Mouse (Mus musculus) cerebellum, adult 2 months (tissue): Measurements from ENCODE around the gene Hist2h2ac. TPM values are rescaled to one million over a fixed set of nuclear protein-coding genes. Genes with fewer than 3 reads are reported as not detected.
A peak's percentile ranks its signal among the peaks of the same experiment; 100 is the strongest.

ENCODE experiments used
- DNase-seq, 2 experiments: peaks; one replicate each; pipeline ENCODE4 v3.0.0; 2021
- H3K27ac ChIP-seq: fragments of 200-500 bp; 2 replicates; pipeline ENCODE4 v1.5.1; 2012; ENCODE audit warnings: low read length, control low read depth, inconsistent platforms; ENCODE audit not compliant: insufficient read depth
- H3K27me3 ChIP-seq: fragments of 200-500 bp; 2 replicates; pipeline ENCODE4 v1.6.1; 2012; ENCODE audit warnings: inconsistent platforms, mild to moderate bottlenecking, low read length, moderate library complexity; ENCODE audit not compliant: control insufficient read depth, insufficient read depth
- H3K4me1 ChIP-seq: fragments of 200-500 bp; 2 replicates; pipeline ENCODE4 v1.6.1; 2011; ENCODE audit warnings: low read length; ENCODE audit not compliant: control insufficient read depth, insufficient read depth
- H3K4me3 ChIP-seq: fragments of 200-500 bp; replicated peaks from 2 replicates; pipeline ENCODE3; 2011; ENCODE audit warnings: mild to moderate bottlenecking, low read depth, low read length, control low read depth; ENCODE audit not compliant: insufficient read depth
- CTCF ChIP-seq: fragments of 200-500 bp; IDR thresholded peaks from 2 replicates; pipeline ENCODE4 v1.5.1; 2011; ENCODE audit warnings: low read depth, mild to moderate bottlenecking, control low read depth, low read length, moderate library complexity, borderline replicate concordance; ENCODE audit not compliant: insufficient read depth
- POLR2A ChIP-seq: fragments of 200-500 bp; IDR thresholded peaks from 2 replicates; pipeline ENCODE4 v1.6.1; 2011; ENCODE audit warnings: low read length, control low read depth, borderline replicate concordance; ENCODE audit not compliant: insufficient read depth
- WGBS: fragments of 180-500 bp; shearing (Covaris S2); methylation state at CpG from one replicate; pipeline ENCODE4 v1.1.7; 2018; 5-methylcytosine and 5-hydroxymethylcytosine counted together
- polyA plus RNA-seq: library from polyadenylated mRNA; depleted of rRNA; stranded (reverse); fragments of >200 nt; gene quantifications from 2 replicates; pipeline ENCODE4 v1.2.3, GENCODE M21; 2012

Hist2h2ac gene
- polyA plus RNA-seq, 1 experiment: 2.2 TPM

- Histone ChIP-seq H3K4me3 (no peak overlapping the region), H3K4me1 (peaks cover 6% of the 10 kb centered on the region; the same call in 1 of the 2 replicates), H3K27me3 (no peaks in the 10 kb centered on the region), H3K27ac (peak overlapping the region; percentile 63; the same call in 1 of the 2 replicates)
- WGBS: 52% methylated on average over 7 of the region's 7 CpGs
- DNase-seq: peak in 1 of 2 experiments; percentile 31
- TF ChIP-seq CTCF: no peak
- TF ChIP-seq POLR2A: no peak
These were observed 43.8 kb upstream of the Hist2h2ac start for GRCm38 (mm10) chr3:96264404-96264949.

GRCm38 (mm10) chr3:96263558-96264403, 43.1 kb upstream of the Hist2h2ac start:
- Histone ChIP-seq H3K27ac (peak overlapping the region; percentile 86), H3K4me1 (peaks cover 6% of the 10 kb centered on the region; the same call in 1 of the 2 replicates), H3K27me3 (no peaks in the 10 kb centered on the region), H3K4me3 (peak overlapping the region; percentile 53)
- DNase-seq: peak in 1 of 2 experiments; percentile 70
- WGBS: 1% methylated on average over 27 of the region's 27 CpGs
- TF ChIP-seq POLR2A: no peak

GRCm38 (mm10) chr3:96262979-96263550, 42.4 kb upstream of the Hist2h2ac start, which contains the start of gene Hist2h4:
Gene Hist2h4 (minus strand): TSS chr3:96263311.
- Histone ChIP-seq H3K4me3 (peak within 1 kb of the TSS; percentile 72), H3K27ac (peak within 1 kb of the TSS; percentile 91), H3K4me1 (peaks cover 6% of the 10 kb centered on the region; the same call in 1 of the 2 replicates), H3K27me3 (no peaks in the 10 kb centered on the region)
- peak; percentile 98 to 99 for DNase-seq
- WGBS: under 1% methylated on average over 40 of the region's 40 CpGs
- TF ChIP-seq POLR2A (peak; percentile 100), CTCF (no peak; the same call in 1 of the 2 replicates)

GRCm38 (mm10) chr3:96262216-96262875, 41.7 kb upstream of the Hist2h2ac start:
- H3K4me3 ChIP-seq: peak overlapping the region; percentile 72
- peaks cover 3% of the 10 kb centered on the region; the same call in 1 of the 2 replicates for H3K4me1 ChIP-seq
- H3K27ac ChIP-seq: peak overlapping the region; percentile 91
- TF ChIP-seq CTCF (no peak), POLR2A (peak; percentile 80; the same call in 1 of the 2 replicates)
- DNase-seq: peak; percentile 89 to 96
- H3K27me3 ChIP-seq: no peaks in the 10 kb centered on the region
- under 1% methylated on average over 19 of the region's 19 CpGs for WGBS

GRCm38 (mm10) chr3:96261623-96262022, 40.9 kb upstream of the Hist2h2ac start:
- peak in 1 of 2 experiments; percentile 23 for DNase-seq
- Histone ChIP-seq H3K27ac (peak overlapping the region; percentile 75), H3K27me3 (no peaks in the 10 kb centered on the region), H3K4me3 (peak overlapping the region; percentile 72), H3K4me1 (peaks cover 3% of the 10 kb centered on the region; the same call in 1 of the 2 replicates)
- WGBS: 32% methylated on average over 3 of the region's 3 CpGs
- TF ChIP-seq CTCF (no peak), POLR2A (no peak)

GRCm38 (mm10) chr3:96260220-96260619, 39.5 kb upstream of the Hist2h2ac start:
- peaks cover 3% of the 10 kb centered on the region; the same call in 1 of the 2 replicates for H3K4me1 ChIP-seq
- no peak for DNase-seq
- WGBS: 75% methylated on average over 5 of the region's 5 CpGs
- no peak overlapping the region for H3K4me3 ChIP-seq
- no peak overlapping the region for H3K27ac ChIP-seq
- no peaks in the 10 kb centered on the region for H3K27me3 ChIP-seq
- TF ChIP-seq CTCF: no peak

- no peak for TF ChIP-seq POLR2A
- 91% methylated on average over 3 of the region's 3 CpGs for WGBS
- no peak for DNase-seq
- Histone ChIP-seq H3K27ac (no peak overlapping the region), H3K27me3 (no peaks in the 10 kb centered on the region), H3K4me3 (no peak overlapping the region), H3K4me1 (no peaks in the 10 kb centered on the region; the same call in 1 of the 2 replicates)
These were observed 36.5 kb upstream of the Hist2h2ac start for GRCm38 (mm10) chr3:96257190-96257589.
